Mouse (Mus musculus): Measurements from ENCODE around the gene Rps6.
"Not testable (repeated sequence)": the region's sequence is repeated elsewhere in the genome, so short reads cannot be mapped to it uniquely, and the experiment has no call there.

Rps6 gene

DNA sequence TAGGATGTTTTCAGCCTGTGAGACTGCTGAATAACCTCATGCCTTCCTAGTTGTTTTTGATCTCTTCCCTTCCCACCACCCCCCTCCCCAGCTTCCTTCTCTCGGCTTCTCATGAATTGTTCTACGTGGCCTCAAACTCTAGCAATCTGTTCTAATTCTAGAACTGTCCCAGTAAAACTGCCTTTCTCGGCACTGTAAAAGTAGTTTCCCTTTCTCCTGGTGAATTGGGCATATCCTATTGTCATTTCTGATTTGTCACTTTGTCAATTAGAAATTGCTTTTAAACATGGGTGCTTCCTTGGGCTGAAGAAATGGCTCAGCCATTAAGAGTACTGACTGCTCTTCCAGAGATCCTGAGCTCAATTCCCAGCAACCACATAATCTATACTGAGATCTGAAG lies 5.2 kb downstream of the Rps6 start:
- in situ Hi-C loops (cut with MboI): no loop called here

- in situ Hi-C loops (cut with MboI): no loop called here
These were observed 5.9 kb downstream of the Rps6 start for GRCm38 (mm10) chr4:86851331-86851730.

GRCm38 (mm10) chr4:86847246-86847645 lies 10.0 kb downstream of the Rps6 start:
- in situ Hi-C loops (cut with MboI): no loop called here

GRCm38 (mm10) chr4:86845384-86845783 lies 11.8 kb downstream of the Rps6 start:
- in situ Hi-C loops (cut with MboI): no loop called here

DNA sequence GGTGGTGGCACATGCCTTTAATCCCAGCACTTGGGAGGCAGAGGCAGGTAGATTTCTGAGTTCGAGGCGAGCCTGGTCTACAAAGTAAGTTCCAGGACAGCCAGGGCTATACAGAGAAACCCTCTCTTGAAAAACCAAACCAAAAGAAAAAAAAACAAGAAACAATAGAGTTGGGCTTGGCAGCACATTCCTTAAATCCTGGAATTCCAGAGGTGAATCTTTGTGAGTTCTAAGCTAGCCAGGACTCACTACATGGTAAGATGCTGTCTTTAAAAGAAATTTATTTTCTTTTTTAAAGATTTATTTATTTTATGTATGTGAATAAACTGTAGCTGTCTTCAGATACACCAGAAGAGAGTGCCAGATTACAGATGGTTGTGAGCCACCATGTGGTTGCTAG lies 16.1 kb downstream of the Rps6 start:
- in situ Hi-C loops (cut with MboI): not testable (repeated sequence)

DNA sequence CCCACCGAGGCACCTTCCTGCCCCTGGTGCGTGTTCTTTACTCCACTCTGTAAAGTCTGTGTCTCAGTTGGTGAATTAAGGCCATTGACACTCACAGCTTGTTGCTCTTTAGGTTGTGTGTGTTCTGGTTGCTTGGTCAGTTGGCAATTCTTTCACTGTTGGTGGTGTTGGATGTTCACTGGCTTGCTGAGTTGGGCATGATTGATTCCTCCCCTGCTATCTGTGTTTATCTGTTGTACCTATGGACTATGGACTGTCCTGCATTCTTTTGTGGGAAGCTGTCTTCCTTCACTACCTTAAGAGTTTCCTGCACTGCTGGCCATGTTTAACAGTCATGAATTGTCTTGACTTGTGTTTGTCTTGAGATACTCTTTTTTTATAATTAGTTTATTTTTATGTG lies 25.3 kb downstream of the Rps6 start:
- in situ Hi-C loops (cut with MboI): no loop called here

DNA sequence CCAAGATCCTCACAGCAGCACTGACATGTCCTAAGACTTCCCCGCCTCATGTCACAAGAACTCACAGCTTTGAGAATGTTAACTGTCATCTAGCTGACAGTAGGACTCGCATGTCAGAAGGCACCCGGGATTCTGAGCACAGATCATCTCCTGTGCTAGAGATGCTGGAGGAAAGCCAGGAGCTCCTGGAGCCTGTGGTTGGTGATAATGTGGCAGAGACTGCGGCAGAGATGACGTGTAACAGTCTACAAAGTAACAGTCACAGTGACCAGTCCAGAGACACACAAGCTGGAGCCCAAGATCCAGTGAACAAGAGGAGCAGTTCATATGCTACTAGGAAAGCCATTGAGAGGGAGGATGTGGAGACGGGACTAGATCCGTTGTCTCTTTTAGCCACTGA lies 32.1 kb downstream of the Rps6 start:
- in situ Hi-C loops (cut with MboI): no loop called here

DNA sequence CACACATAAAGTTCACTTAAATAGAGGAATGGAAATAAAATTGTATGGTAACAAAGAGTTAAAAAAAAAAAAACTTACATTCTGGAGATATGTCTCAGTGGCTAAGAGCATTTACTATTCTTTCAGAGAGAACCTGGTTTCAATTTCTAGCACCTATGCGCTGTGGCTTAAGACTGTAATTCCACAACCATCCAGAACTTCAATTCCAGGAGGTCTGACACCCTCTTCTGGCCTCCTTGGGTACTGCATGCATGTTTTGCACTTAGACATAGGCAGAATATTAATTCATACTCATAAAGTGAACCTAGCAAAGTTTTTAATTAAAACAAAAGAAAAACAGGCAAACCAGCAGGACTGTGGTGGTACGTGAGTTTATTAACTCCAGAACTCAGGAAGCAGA lies 34.0 kb downstream of the Rps6 start:
- in situ Hi-C loops (cut with MboI): no loop called here

- in situ Hi-C loops (cut with MboI): no loop called here
These were observed 42.4 kb downstream of the Rps6 start for GRCm38 (mm10) chr4:86814850-86815249.

DNA sequence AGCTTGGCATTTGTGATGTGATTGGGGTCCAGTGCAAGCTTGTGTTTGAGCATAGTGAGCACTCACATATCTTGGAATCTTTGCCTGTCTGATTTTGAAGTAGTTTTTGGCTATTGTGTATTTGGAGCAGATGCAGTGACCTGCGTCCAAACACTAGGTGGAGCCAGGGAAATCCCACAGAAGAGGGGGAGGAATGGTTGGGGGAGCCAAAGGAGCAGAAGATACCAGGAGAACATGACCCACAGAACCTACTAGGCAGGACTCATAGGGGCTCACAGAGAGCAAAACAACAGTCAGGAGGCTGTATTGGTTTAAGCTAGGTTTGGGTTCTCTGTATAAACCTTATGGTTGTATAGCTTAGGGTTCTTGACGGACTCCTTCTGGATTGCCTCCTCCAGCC lies 46.6 kb downstream of the Rps6 start:
- in situ Hi-C loops (cut with MboI): no loop called here

Data from mature B cell (primary cell).